Mouse (Mus musculus) layer of hippocampus, postnatal 14 days (tissue): ENCODE results near the gene Rap1a. TPM values are rescaled to one million over a fixed set of nuclear protein-coding genes. Genes with fewer than 3 reads are reported as not detected.

Source experiments
- DNase-seq, 2 experiments: peaks; one replicate each; pipeline ENCODE4 v3.0.0; 2021 to 2022; ENCODE audit warnings: low spot score in 2 of 2, mixed read lengths in 1 of 2
- total RNA-seq, 2 experiments: library from RNA; stranded (reverse); gene quantifications; 2 replicates each; pipeline ENCODE4 v1.2.3; 2021

Gene Rap1a
- total RNA-seq, 2 experiments from 2014 or later = 125 to 130 TPM

- DNase-seq = no peak
Observed at GRCm38 (mm10) chr3:105763132-105763851, 37.8 kb downstream of the Rap1a start.

DNA sequence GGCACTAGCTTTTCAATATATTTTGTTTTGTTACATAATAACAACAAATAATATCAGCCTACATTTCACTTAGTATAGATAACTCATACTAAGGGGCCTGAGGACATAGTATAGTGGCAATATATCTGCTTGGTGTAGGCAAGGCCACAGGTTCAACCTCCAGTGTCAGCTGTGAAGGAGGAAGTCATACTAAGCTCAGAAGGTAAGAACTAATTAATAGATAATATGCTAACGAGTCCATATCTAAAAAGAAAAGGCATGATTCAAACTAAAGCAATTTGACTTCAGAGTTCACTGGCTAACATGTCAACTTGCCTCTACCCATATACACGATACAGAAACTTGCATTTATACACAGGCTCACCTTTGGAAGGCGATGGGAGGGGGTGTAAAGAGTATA, 41.1 kb downstream of the Rap1a start:
- DNase-seq = no peak

DNA sequence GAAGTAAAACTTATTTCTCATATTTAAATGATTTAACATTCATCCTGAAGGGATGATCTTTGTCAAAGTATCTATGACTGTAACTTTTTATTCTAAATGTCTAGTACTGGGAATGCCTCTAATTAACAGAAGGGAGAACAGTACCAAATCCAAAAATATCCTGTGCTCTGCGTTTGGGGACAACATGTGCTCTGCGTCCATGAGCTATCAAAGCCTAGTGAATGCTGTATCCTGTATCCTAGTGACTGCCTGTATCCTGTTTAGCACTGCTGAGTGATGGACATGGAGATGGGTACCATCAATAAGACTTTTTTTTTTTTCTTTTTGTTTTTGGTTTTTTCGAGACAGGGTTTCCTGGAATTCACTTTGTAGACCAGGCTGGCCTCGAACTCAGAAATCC, 42.5 kb downstream of the Rap1a start:
- DNase-seq = peak in 1 of 2 experiments; percentile 54

DNA sequence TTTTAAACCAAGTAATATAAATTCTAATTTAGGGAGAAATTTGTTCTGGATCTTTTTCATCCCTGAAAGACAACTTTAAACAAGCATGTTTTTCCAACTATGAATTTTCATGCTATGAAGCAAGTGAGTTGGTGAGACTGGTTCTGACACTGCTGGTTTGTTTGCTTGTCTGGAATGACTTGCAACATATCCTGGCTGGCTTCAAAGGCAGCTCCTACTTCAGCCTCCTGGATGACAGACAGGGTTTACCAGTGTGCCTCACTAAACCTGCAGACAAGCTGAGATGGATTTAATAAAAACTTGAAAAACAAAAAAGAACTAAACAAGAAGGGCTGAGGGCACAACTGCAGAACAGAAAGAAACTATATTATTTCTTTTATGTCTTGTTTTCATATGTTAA, 43.0 kb downstream of the Rap1a start:
- DNase-seq = peak in 1 of 2 experiments; percentile 22

DNA sequence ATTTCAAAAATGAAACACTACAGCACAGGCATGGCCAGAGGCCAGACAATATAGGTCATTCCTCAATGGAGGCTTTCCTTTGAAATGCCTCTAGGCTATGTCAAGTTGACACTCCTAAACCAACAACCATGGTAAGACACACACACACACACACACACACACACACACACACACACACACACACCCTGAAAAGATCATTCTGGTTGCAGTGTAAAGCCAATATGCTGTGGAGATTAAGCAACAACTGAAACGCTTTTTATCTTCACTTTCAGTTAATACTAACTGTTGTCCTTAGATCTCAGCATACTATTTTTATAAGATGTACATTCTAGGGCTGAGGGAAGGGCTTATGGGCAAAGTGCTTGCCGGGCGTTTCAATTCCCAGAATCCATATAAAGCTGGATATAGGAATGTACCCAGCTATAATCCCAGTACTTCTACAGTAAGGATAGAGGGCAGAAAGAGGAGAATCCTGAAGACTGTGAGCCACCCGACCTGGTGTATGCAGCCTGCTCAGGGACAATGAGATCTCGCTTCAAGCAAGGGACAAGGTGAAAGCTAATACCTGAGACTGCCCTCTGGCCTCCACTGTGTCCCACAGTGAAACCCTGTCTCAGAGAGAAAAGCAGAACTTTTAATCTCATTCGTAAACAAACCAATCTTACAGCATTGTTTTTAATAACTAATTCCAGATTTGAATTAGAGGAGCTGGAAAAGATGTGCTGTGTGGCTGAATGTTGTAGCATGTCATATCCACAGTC, 43.6 kb downstream of the Rap1a start:
- no peak for DNase-seq

DNA sequence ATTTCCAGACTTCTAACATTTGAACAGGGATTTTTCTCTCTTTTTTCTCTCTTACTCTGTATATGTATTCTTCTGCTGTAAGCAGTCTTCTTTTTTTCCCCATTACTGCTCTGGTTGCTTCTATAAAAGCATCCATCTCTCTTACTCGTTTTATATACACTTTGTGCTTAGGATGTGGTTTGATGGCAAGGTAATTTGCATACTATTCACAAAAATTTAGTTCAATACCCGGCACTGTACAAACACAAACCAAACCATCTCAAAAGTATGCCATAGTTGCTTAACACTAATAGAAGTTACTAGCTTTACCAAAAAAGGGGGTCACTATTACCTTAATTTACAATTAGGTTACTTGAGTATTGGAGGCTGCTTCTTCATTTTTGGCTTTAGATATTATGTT, 44.6 kb downstream of the Rap1a start:
- DNase-seq = no peak

GRCm38 (mm10) chr3:105755123-105755522, 46.0 kb downstream of the Rap1a start:
- no peak for DNase-seq

GRCm38 (mm10) chr3:105754184-105754583, 47.0 kb downstream of the Rap1a start:
- DNase-seq = no peak

DNA sequence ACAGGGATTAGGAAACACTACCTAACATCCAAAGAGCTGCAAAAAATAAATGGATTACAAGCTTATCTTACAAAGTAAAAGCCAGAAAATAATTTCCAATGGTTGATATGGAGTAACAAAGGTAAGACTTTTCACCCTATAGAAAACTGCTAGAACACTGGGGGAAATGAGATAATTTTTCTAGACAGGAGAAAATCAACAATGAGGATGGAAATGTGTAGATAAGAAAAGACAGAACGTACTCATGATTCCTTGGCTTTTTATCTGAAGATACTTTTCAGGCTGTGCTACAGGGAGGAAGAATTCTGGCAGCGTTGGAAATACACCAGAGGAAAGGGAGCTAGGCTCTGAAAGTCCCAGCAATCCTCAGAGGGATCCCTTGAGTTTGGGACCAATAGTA, 50.3 kb downstream of the Rap1a start:
- no peak for DNase-seq

- DNase-seq = no peak
Observed at GRCm38 (mm10) chr3:105746542-105746941, 54.6 kb downstream of the Rap1a start.

GRCm38 (mm10) chr3:105737666-105738065, 63.5 kb downstream of the Rap1a start:
- DNase-seq = no peak

DNA sequence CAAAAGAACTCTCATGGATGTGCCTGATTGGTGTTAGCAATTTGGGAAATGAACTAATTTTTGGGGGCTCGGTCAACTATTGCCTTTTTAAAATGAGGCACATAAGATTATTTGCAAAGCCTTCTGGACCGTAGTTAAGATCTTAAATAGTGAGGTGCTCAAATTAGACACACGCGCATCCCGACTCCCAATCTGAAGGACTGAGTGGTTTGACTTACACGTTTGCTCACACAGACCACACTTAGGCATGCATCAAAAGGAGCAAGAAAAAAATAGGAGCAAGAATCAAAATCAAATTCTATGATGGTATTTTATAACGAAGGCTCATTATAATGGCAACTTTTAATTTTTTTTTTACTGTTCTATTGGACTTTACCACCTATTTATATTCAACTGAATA, 64.1 kb downstream of the Rap1a start:
- DNase-seq = no peak

DNA sequence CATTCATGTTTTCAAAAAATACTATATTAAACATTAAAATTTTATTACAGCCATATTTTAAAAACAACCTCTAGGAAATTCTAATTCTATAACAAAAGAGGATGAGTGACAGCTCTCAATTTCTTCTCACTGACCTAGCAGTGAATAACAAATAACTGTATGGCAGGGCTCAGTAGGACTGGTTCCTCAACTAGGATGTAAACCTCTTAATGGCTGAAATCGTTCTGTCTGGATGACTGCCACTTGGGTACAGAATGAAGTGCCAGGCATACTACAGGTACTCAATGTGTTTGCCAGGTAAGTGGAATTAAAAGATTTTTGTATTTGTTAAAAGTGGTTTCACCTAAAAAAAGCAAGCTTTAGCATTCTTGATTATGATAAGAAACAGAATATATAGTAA, 65.0 kb downstream of the Rap1a start:
- no peak for DNase-seq

DNA sequence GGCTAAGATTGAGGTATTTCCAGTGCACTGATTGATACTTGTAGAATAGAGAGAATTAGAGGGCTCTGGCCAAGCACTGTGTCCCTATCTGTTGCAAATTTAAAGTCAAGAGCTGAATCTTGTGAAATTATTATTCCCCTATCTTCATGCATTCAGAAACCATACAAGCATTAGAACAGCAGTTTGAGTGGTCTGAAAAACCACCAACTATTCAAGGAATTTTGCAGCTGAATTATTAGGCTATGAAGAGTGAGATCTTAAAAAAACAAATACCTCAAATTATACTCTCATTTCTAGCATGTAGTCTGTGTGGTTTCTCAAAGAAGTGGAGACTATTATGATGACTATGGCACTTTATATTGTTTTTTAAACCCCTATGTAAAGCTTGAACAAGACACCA, 65.9 kb downstream of the Rap1a start:
- no peak for DNase-seq

DNA sequence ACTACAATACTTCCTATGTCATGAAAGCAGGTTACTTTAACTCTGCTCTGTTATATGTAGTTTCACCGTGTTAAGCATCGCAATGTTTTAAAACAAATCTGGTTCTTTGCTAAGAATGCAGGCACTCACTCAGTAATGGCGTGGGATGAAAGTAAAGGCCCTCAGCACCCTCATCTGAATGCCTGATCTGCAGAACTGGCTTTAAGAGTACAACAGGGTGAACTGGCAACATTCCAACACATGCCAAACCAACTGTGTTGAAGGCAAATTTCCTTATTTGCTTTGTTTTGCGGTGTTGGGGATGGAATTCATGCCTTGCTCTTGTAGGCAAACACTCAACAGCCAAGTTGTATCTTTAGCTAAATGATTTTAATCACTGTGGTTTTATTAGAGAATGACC, 67.6 kb downstream of the Rap1a start:
- no peak for DNase-seq

DNA sequence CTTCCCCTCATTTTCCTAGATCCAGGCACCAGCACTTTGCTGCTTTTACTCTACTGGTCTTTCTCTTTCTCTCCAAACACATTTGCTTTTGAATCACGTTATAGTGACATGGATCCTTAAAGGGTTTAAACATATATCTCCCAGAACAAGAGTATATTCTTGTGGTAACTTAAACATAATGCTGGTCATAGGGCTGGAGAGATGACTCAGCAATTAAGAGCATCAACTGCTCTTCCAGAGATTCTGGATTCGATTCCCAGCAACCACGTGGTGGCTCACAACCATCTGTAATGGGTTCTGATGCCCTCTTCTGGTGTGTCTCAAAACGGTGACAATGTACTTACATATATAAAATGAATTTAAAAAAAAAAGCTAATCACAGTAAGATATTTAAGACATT, 68.8 kb downstream of the Rap1a start:
- DNase-seq = no peak

- peak in 1 of 2 experiments; percentile 83 for DNase-seq
Observed at GRCm38 (mm10) chr3:105726037-105726436, 75.1 kb downstream of the Rap1a start.

GRCm38 (mm10) chr3:105722510-105722909, 78.6 kb downstream of the Rap1a start:
- DNase-seq = no peak

- no peak for DNase-seq
Observed at GRCm38 (mm10) chr3:105721681-105722201, 79.4 kb downstream of the Rap1a start.

- DNase-seq = no peak
Observed at GRCm38 (mm10) chr3:105720514-105720913, 80.6 kb downstream of the Rap1a start.

- no peak for DNase-seq
Observed at GRCm38 (mm10) chr3:105719979-105720378, 81.2 kb downstream of the Rap1a start.

- DNase-seq = no peak
Observed at GRCm38 (mm10) chr3:105718746-105719145, 82.4 kb downstream of the Rap1a start.
